ENCODE assay signal across 13 mouse cellular contexts in the genomic region with DNA sequence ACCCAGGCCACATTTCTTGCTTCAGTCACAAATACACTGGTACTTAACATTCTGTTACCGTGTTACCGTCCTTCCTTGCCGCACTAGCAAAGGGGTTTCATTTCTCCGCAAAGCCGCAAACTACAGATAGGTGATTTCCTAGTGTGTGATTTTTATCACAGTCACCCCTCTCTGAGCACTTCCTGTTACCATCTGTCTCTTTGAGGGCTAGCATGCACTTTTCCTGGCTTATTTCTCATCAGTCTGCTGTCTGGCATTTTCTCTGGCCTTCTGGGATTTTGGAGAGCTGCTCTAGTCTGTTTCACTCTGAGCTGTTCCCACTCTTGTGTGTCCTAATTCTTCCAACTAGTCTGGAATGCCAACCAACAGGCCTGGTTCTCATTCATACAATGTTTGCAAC. TPM values are rescaled to one million over a fixed set of nuclear protein-coding genes. Genes with fewer than 3 reads are reported as not detected.
DNase-seq lines count a peak whose midpoint lies in the region; ATAC-seq and TF ChIP-seq lines count a peak whose summit lies in the region.
"Had no signal": no experiment of that assay in that cellular context is flagged by ENCODE, and none has a peak within 500 bp of the region (broad histone marks: within the 10 kb centered on the region; RNA-seq: fewer than 3 reads in every experiment).

No protein-coding gene starts in this region.

- H3K27me3 ChIP-seq in cerebellum, adult 2 months (ENCODE audit: control insufficient read depth, insufficient read depth, low read length): no peaks in the 10 kb centered on the region
- no peaks in the 10 kb centered on the region for H3K27me3 ChIP-seq in forebrain, postnatal 0 days (ENCODE audit: insufficient read depth, low read length)
- H3K27me3 ChIP-seq in neural tube, embryonic 15.5 days (replicated peaks): no peaks in the 10 kb centered on the region
- no peaks in the 10 kb centered on the region for H3K27me3 ChIP-seq in thymus, adult 2 months (ENCODE audit: control insufficient read depth, insufficient read depth, low read length)
- H3K27me3 ChIP-seq: embryonic facial prominence, embryonic 13.5 days; liver, embryonic 13.5 days; megakaryocyte, embryonic 14.5 days had no signal

- no peak for TF ChIP-seq CTCF in cerebellum, adult 2 months (IDR thresholded peaks at IDR 0.05; ENCODE audit: borderline replicate concordance, insufficient read depth, low read depth, low read length)
- no peak for TF ChIP-seq CTCF in forebrain, postnatal 0 days (IDR thresholded peaks at IDR 0.05; ENCODE audit: low read depth)
- TF ChIP-seq CTCF in thymus, adult 2 months (IDR thresholded peaks at IDR 0.05; ENCODE audit: borderline replicate concordance, control insufficient read depth, extremely low read depth, insufficient read depth, low read length, poor library complexity): no peak

- intact Hi-C loops in left cerebral cortex, postnatal 4 days (cut with DNase I): no loop called here
- intact Hi-C loops in heart, postnatal 14 days (cut with DNase I): no loop called here

- DNase-seq in left cerebral cortex, adult 18-20 months (ENCODE audit: low spot score in 2 of 2): peak; percentile 39 to 58
- no peak for DNase-seq in left cerebral cortex, postnatal 4 days
- peak; percentile 70 to 94 for DNase-seq in cerebellum, adult 2 months
- DNase-seq in forebrain, postnatal 0 days: peak; percentile 61
- DNase-seq in thymus, postnatal 0 days (ENCODE audit: low spot score): no peak
- no peak for DNase-seq in heart, postnatal 14 days
- DNase-seq in thymus, adult 2 months: no peak
- DNase-seq: adrenal gland, adult 8-10 months; liver, embryonic 13.5 days; thymus, postnatal 4 days had no signal

- H3K27ac ChIP-seq in cerebellum, adult 2 months (ENCODE audit: insufficient read depth, low read length): peak overlapping the region; percentile 93; the same call in 1 of the 2 replicates
- H3K27ac ChIP-seq in forebrain, postnatal 0 days (ENCODE audit: low read depth, low read length): peak overlapping the region; percentile 66
- peak overlapping the region; percentile 51 for H3K27ac ChIP-seq in neural tube, embryonic 15.5 days (replicated peaks)
- H3K27ac ChIP-seq in thymus, adult 2 months (ENCODE audit: control insufficient read depth, insufficient read depth, low read length): no peak overlapping the region
- H3K27ac ChIP-seq: liver, embryonic 13.5 days had no signal

- H3K4me1 ChIP-seq in cerebellum, adult 2 months (ENCODE audit: control insufficient read depth, insufficient read depth, low read length): peaks cover 39% of the 10 kb centered on the region
- H3K4me1 ChIP-seq in forebrain, postnatal 0 days (ENCODE audit: insufficient read depth): peaks cover 13% of the 10 kb centered on the region
- peaks cover 13% of the 10 kb centered on the region for H3K4me1 ChIP-seq in neural tube, embryonic 15.5 days
- H3K4me1 ChIP-seq in thymus, adult 2 months (replicated peaks; ENCODE audit: control insufficient read depth, insufficient read depth, low read length): no peaks in the 10 kb centered on the region
- H3K4me1 ChIP-seq: liver, embryonic 13.5 days; megakaryocyte, embryonic 14.5 days had no signal

- no peak overlapping the region for H3K4me2 ChIP-seq in forebrain, postnatal 0 days (ENCODE audit: low read depth)
- no peak overlapping the region for H3K4me2 ChIP-seq in neural tube, embryonic 15.5 days
- H3K4me2 ChIP-seq: embryonic facial prominence, embryonic 13.5 days; liver, embryonic 13.5 days had no signal

- H3K4me3 ChIP-seq in cerebellum, adult 2 months (replicated peaks; ENCODE audit: insufficient read depth, low read depth, low read length): no peak overlapping the region
- no peak overlapping the region for H3K4me3 ChIP-seq in forebrain, postnatal 0 days (ENCODE audit: low read depth, low read length)
- H3K4me3 ChIP-seq in neural tube, embryonic 15.5 days (replicated peaks): no peak overlapping the region
- no peak overlapping the region for H3K4me3 ChIP-seq in thymus, adult 2 months (ENCODE audit: control insufficient read depth, insufficient read depth, low read length)
- H3K4me3 ChIP-seq: embryonic facial prominence, embryonic 13.5 days; liver, embryonic 13.5 days; megakaryocyte, embryonic 14.5 days had no signal

- H3K36me3 ChIP-seq in forebrain, postnatal 0 days (ENCODE audit: insufficient read depth): no peaks in the 10 kb centered on the region
- no peaks in the 10 kb centered on the region for H3K36me3 ChIP-seq in neural tube, embryonic 15.5 days
- no peaks in the 10 kb centered on the region for H3K36me3 ChIP-seq in thymus, adult 2 months (ENCODE audit: control insufficient read depth, insufficient read depth, low read length)
- H3K36me3 ChIP-seq: embryonic facial prominence, embryonic 13.5 days; liver, embryonic 13.5 days had no signal

- peak; percentile 79 for ATAC-seq in forebrain, postnatal 0 days
- no peak for ATAC-seq in neural tube, embryonic 15.5 days (ENCODE audit: low FRiP score)

- no peak overlapping the region for H3K9ac ChIP-seq in forebrain, postnatal 0 days
- no peak overlapping the region for H3K9ac ChIP-seq in neural tube, embryonic 15.5 days (replicated peaks)
- H3K9ac ChIP-seq: embryonic facial prominence, embryonic 13.5 days; liver, embryonic 13.5 days had no signal

- no peak for TF ChIP-seq POLR2A in cerebellum, adult 2 months (IDR thresholded peaks at IDR 0.05; ENCODE audit: borderline replicate concordance, insufficient read depth, low read length)
- TF ChIP-seq POLR2A in thymus, adult 2 months (IDR thresholded peaks at IDR 0.05; ENCODE audit: control insufficient read depth, extremely low read depth, insufficient read depth, low read length, poor library complexity): no peak

- no peaks in the 10 kb centered on the region for H3K9me3 ChIP-seq in forebrain, postnatal 0 days (ENCODE audit: low read length)
- H3K9me3 ChIP-seq in neural tube, embryonic 15.5 days (replicated peaks): no peaks in the 10 kb centered on the region
- H3K9me3 ChIP-seq: embryonic facial prominence, embryonic 13.5 days; liver, embryonic 13.5 days; megakaryocyte, embryonic 14.5 days had no signal

- WGBS in cerebellum, adult 2 months: 4% methylated on average over 5 of the region's 5 CpGs
- WGBS in forebrain, postnatal 0 days: 66% methylated on average over 5 of the region's 5 CpGs
- WGBS in neural tube, embryonic 15.5 days: 78% methylated on average over 5 of the region's 5 CpGs
- 74% methylated on average over 5 of the region's 5 CpGs for WGBS in thymus, adult 2 months

RNA-seq across cellular contexts. Expression of gene Cpe, which starts 33.8 kb away (rescaled TPM):
- 1,000 to 10,000 TPM; 1,840 to 1,955 TPM for total RNA-seq in left cerebral cortex, adult 18-20 months (2021)
- total RNA-seq in left cerebral cortex, postnatal 4 days (2021): 100 to 1,000 TPM; 839 to 915 TPM
- 673 and 722 TPM in 2 replicates for polyA plus RNA-seq in cerebellum, adult 2 months (2012; rRNA removed)
- 557 and 627 TPM in 2 replicates for total RNA-seq in forebrain, postnatal 0 days (2014; rRNA removed)
- polyA plus RNA-seq in forebrain, postnatal 0 days (2015; fragmentation: Nextera tagmentation; extraction: Ambion mirVana): 825 and 1,102 TPM in 2 replicates
- 686 and 775 TPM in 2 replicates for polyA plus RNA-seq in neural tube, embryonic 15.5 days (2015; fragmentation: Nextera tagmentation; extraction: Ambion mirVana)
- 15.3 and 17.8 TPM in 2 replicates for polyA plus RNA-seq in thymus, postnatal 0 days (2015; fragmentation: Nextera tagmentation; extraction: Ambion mirVana)
- 100 to 1,000 TPM; 283 to 292 TPM for total RNA-seq in heart, postnatal 14 days (2021)
- 8.3 and 9.8 TPM in 2 replicates for polyA plus RNA-seq in thymus, adult 2 months (2012; rRNA removed)

Comparison
In these comparisons a context has a peak if more than half of its experiments do, and no peak if none do; other contexts are left out.
1. DNase-seq: peak in left cerebral cortex, adult 18-20 months (2 of 2), cerebellum, adult 2 months (2 of 2) and forebrain, postnatal 0 days (single experiment); none in left cerebral cortex, postnatal 4 days (single experiment), thymus, postnatal 0 days (single experiment), heart, postnatal 14 days (0 of 2) and thymus, adult 2 months (single experiment).
2. RNA of gene Cpe, which starts 33.8 kb away (polyA plus RNA-seq): 825 to 1,102 TPM in forebrain, postnatal 0 days, 686 to 775 TPM in neural tube, embryonic 15.5 days and 673 to 722 TPM in cerebellum, adult 2 months; 15.3 to 17.8 TPM in thymus, postnatal 0 days and 8.3 to 9.8 TPM in thymus, adult 2 months; every median in the first group is over 10 times any median in the second.